Comparison of ENCODE assay signal across 8 mouse cellular contexts in genomic region chr7:100537519-100537902, GRCm38 (mm10). TPM values are rescaled to one million over a fixed set of nuclear protein-coding genes. Genes with fewer than 3 reads are reported as not detected.
DNase-seq lines count a peak whose midpoint lies in the region; ATAC-seq and TF ChIP-seq lines count a peak whose summit lies in the region.

No protein-coding gene starts in this region.

- H3K9me3 ChIP-seq in heart, embryonic 14.5 days (ENCODE audit: control insufficient read depth, low read length) = no peaks in the 10 kb centered on the region
- H3K9me3 ChIP-seq in G1E (replicated peaks) = no peaks in the 10 kb centered on the region
- H3K9me3 ChIP-seq in hindbrain, embryonic 11.5 days (ENCODE audit: control insufficient read depth, low read length) = no peaks in the 10 kb centered on the region

- H3K79me2 ChIP-seq in macrophage (ENCODE audit: inconsistent target) = peaks cover 22% of the 10 kb centered on the region

- H3K27me3 ChIP-seq in heart, embryonic 14.5 days (ENCODE audit: control insufficient read depth, insufficient read depth, low read length) = no peaks in the 10 kb centered on the region
- no peaks in the 10 kb centered on the region for H3K27me3 ChIP-seq in G1E (ENCODE audit: insufficient read depth, low read length)
- H3K27me3 ChIP-seq in hindbrain, embryonic 11.5 days (ENCODE audit: control insufficient read depth, insufficient read depth, low read length) = no peaks in the 10 kb centered on the region

- peak overlapping the region; percentile 68 for H3K4me2 ChIP-seq in heart, embryonic 14.5 days (ENCODE audit: low read length)
- peak overlapping the region; percentile 62 for H3K4me2 ChIP-seq in hindbrain, embryonic 11.5 days (replicated peaks; ENCODE audit: low read depth, low read length)

- peaks cover 18% of the 10 kb centered on the region for H3K36me3 ChIP-seq in heart, embryonic 14.5 days (ENCODE audit: control insufficient read depth, insufficient read depth, low read length)
- H3K36me3 ChIP-seq in G1E (replicated peaks) (peaks cover 27% of the 10 kb centered on the region), macrophage (ENCODE audit: inconsistent target) (peaks cover 15% of the 10 kb centered on the region)
- no peaks in the 10 kb centered on the region for H3K36me3 ChIP-seq in hindbrain, embryonic 11.5 days (ENCODE audit: control insufficient read depth, insufficient read depth, low read length)

- H3K9ac ChIP-seq in heart, embryonic 14.5 days (ENCODE audit: low read length) = peak overlapping the region; percentile 76
- peak overlapping the region; percentile 79 for H3K9ac ChIP-seq in hindbrain, embryonic 11.5 days (ENCODE audit: low read depth, low read length)

- DNase-seq in heart, adult 8-10 months (ENCODE audit: low spot score) = no peak
- DNase-seq in G1E (ENCODE audit: low spot score) = no peak
- no peak for DNase-seq in hindbrain, embryonic 11.5 days (ENCODE audit: low spot score)
- no peak for DNase-seq in cerebellum, postnatal 10 days
- no peak for DNase-seq in right cerebral cortex, postnatal 36 days (ENCODE audit: low spot score in 2 of 2)
- DNase-seq in cerebellum, adult 9-11 months = no peak

- no peak for ATAC-seq in heart, embryonic 14.5 days (ENCODE audit: insufficient number of reproducible peaks, insufficient read depth, low FRiP score, low read depth)
- ATAC-seq in G1E (ENCODE audit: extremely low read depth, insufficient number of reproducible peaks, low FRiP score, poor library complexity, severe bottlenecking) = no peak
- no peak for ATAC-seq in hindbrain, embryonic 11.5 days (ENCODE audit: low FRiP score)

- peak overlapping the region; percentile 59 to 66; a peak in 3 of 4 replicates for H3K4me3 ChIP-seq in heart, embryonic 14.5 days (ENCODE audit: control insufficient read depth in 1 of 2, insufficient read depth in 1 of 2, low read depth in 1 of 2, low read length in 2 of 2)
- H3K4me3 ChIP-seq in G1E (ENCODE audit: low read depth, low read length) = peak overlapping the region; percentile 74
- H3K4me3 ChIP-seq in hindbrain, embryonic 11.5 days (ENCODE audit: low read depth, low read length) = peak overlapping the region; percentile 71
- H3K4me3 ChIP-seq in macrophage (ENCODE audit: inconsistent target) = peak overlapping the region; percentile 74

- peak overlapping the region in 1 of 2 experiments; percentile 62; a peak in 1 of 4 replicates for H3K27ac ChIP-seq in heart, embryonic 14.5 days (replicated peaks in 1 of 2; ENCODE audit: control insufficient read depth in 1 of 2, insufficient read depth in 1 of 2, low read depth in 2 of 2, low read length in 2 of 2)
- no peak overlapping the region for H3K27ac ChIP-seq in hindbrain, embryonic 11.5 days (ENCODE audit: low read depth, low read length)
- H3K27ac ChIP-seq in macrophage = peak overlapping the region; percentile 67

- peaks cover 2 to 4% of the 10 kb centered on the region in 2 experiments for H3K4me1 ChIP-seq in heart, embryonic 14.5 days (ENCODE audit: control insufficient read depth in 2 of 2, insufficient read depth in 2 of 2, low read length in 2 of 2)
- peaks cover 16% of the 10 kb centered on the region for H3K4me1 ChIP-seq in G1E (ENCODE audit: insufficient read depth, low read depth, low read length)
- H3K4me1 ChIP-seq in hindbrain, embryonic 11.5 days (replicated peaks; ENCODE audit: control insufficient read depth, insufficient read depth, low read length) = no peaks in the 10 kb centered on the region

- 33% methylated on average over 7 of the region's 7 CpGs for WGBS in heart, embryonic 14.5 days
- WGBS in hindbrain, embryonic 11.5 days = 39% methylated on average over 7 of the region's 7 CpGs
- 16% methylated on average over 7 of the region's 7 CpGs for whole genome bisulfite sequencing in macrophage (ENCODE audit: missing documents)

- TF ChIP-seq CTCF in G1E (IDR thresholded peaks at IDR 0.05; ENCODE audit: low read depth, low read length) = no peak

RNA-seq across cellular contexts. Expression of gene Coa4, which starts 0.6 kb away (rescaled TPM):
- polyA plus RNA-seq in heart, embryonic 14.5 days (2014; fragmentation: Nextera tagmentation; extraction: Ambion mirVana) = 22.8 and 26.6 TPM in 2 replicates
- 10 to 100 TPM; 14.3 to 19.9 (median 17.6) TPM for total RNA-seq in heart, adult 8-10 months (2022)
- total RNA-seq in G1E (2014; fragmentation: Nextera tagmentation) = 15.4 and 20.0 TPM in 2 replicates
- total RNA-seq in G1E (2017) = 21.9 and 22.0 TPM in 2 replicates
- polyA plus RNA-seq in G1E (2012) = 9.1 and 9.6 TPM in 2 replicates
- polyA plus RNA-seq in hindbrain, embryonic 11.5 days (2014; fragmentation: Nextera tagmentation; extraction: Ambion mirVana) = 20.6 and 22.8 TPM in 2 replicates
- 10 to 100 TPM in 9 of 26 experiments, 1 to 10 TPM in 17; 1.2 to 24.0 (median 5.3) TPM for total RNA-seq in macrophage (2018; cell fraction: chromatin; rRNA removed)
- total RNA-seq in macrophage (2018; cell fraction: cytosol; rRNA removed) = 10 to 100 TPM; 13.0 to 43.0 (median 34.9) TPM
- total RNA-seq in macrophage (2018; cell fraction: nucleus; rRNA removed) = 10 to 100 TPM in 7 of 26 experiments, 1 to 10 TPM in 19; 1.4 to 23.3 (median 6.9) TPM
- polyA plus RNA-seq in macrophage (2018) = 33.7 to 48.0 TPM (median 34.1 TPM) in 3 replicates

RNA-seq across cellular contexts. Expression of gene Dnajb13, which starts 22.8 kb away (rescaled TPM):
- polyA plus RNA-seq in heart, embryonic 14.5 days (2014; fragmentation: Nextera tagmentation; extraction: Ambion mirVana) = 0.15 TPM in 1 of 2 replicates, not detected in the other
- under 1 TPM in 1 of 4 experiments, not detected in 3; 0.50 TPM for total RNA-seq in heart, adult 8-10 months (2022)
- not detected in 2 replicates for total RNA-seq in G1E (2014; fragmentation: Nextera tagmentation)
- total RNA-seq in G1E (2017) = 0.16 and 0.35 TPM in 2 replicates
- not detected in 2 replicates for polyA plus RNA-seq in G1E (2012)
- 7.1 and 7.8 TPM in 2 replicates for polyA plus RNA-seq in hindbrain, embryonic 11.5 days (2014; fragmentation: Nextera tagmentation; extraction: Ambion mirVana)
- total RNA-seq in macrophage (2018; cell fraction: chromatin; rRNA removed) = 1 to 10 TPM in 12 of 26 experiments, under 1 TPM in 11, not detected in 3; 0.33 to 2.9 (median 1.1) TPM
- 1 to 10 TPM in 21 of 26 experiments, under 1 TPM in 5; 0.59 to 2.8 (median 1.4) TPM for total RNA-seq in macrophage (2018; cell fraction: cytosol; rRNA removed)
- 1 to 10 TPM in 11 of 26 experiments, under 1 TPM in 13, not detected in 2; 0.24 to 4.2 (median 0.93) TPM for total RNA-seq in macrophage (2018; cell fraction: nucleus; rRNA removed)
- 0.88 to 2.8 TPM (median 2.0 TPM) in 3 replicates for polyA plus RNA-seq in macrophage (2018)

RNA-seq across cellular contexts. Expression of gene Ucp2, which starts 44.4 kb away (rescaled TPM):
- polyA plus RNA-seq in heart, embryonic 14.5 days (2014; fragmentation: Nextera tagmentation; extraction: Ambion mirVana) = 127 and 130 TPM in 2 replicates
- 100 to 1,000 TPM; 165 to 276 (median 226) TPM for total RNA-seq in heart, adult 8-10 months (2022)
- total RNA-seq in G1E (2014; fragmentation: Nextera tagmentation) = 688 and 701 TPM in 2 replicates
- 142 and 164 TPM in 2 replicates for total RNA-seq in G1E (2017)
- 838 and 989 TPM in 2 replicates for polyA plus RNA-seq in G1E (2012)
- 97.7 and 99.6 TPM in 2 replicates for polyA plus RNA-seq in hindbrain, embryonic 11.5 days (2014; fragmentation: Nextera tagmentation; extraction: Ambion mirVana)
- 100 to 1,000 TPM in 12 of 26 experiments, 10 to 100 TPM in 14; 11.5 to 444 (median 80.1) TPM for total RNA-seq in macrophage (2018; cell fraction: chromatin; rRNA removed)
- 1,000 to 10,000 TPM in 4 of 26 experiments, 100 to 1,000 TPM in 22; 386 to 1,183 (median 657) TPM for total RNA-seq in macrophage (2018; cell fraction: cytosol; rRNA removed)
- 100 to 1,000 TPM in 24 of 26 experiments, 10 to 100 TPM in 2; 72.3 to 437 (median 188) TPM for total RNA-seq in macrophage (2018; cell fraction: nucleus; rRNA removed)
- 934 to 1,261 TPM (median 1,117 TPM) in 3 replicates for polyA plus RNA-seq in macrophage (2018)
